Mouse (Mus musculus) liver, adult 2 months (tissue): ENCODE measurements around the gene Emc10. TPM values are rescaled to one million over a fixed set of nuclear protein-coding genes. Genes with fewer than 3 reads are reported as not detected.

Experiments used
- DNase-seq: peaks from one replicate; pipeline ENCODE4 v3.0.0-alpha.2; 2011; ENCODE audit warnings: low read depth, low spot score; ENCODE audit errors: extremely low read depth
- H3K27ac ChIP-seq: fragments of 200-500 bp; replicated peaks from 2 replicates; pipeline ENCODE4 v1.5.1; 2012; ENCODE audit warnings: low read depth, mild to moderate bottlenecking, control low read depth, inconsistent platforms, low read length; ENCODE audit not compliant: insufficient read depth
- H3K27me3 ChIP-seq: fragments of 200-500 bp; 2 replicates; pipeline ENCODE4 v1.6.1; 2012; ENCODE audit warnings: mild to moderate bottlenecking, moderate library complexity, low read length, inconsistent platforms; ENCODE audit not compliant: control insufficient read depth, insufficient read depth
- H3K36me3 ChIP-seq: fragments of 200-500 bp; 2 replicates; pipeline ENCODE4 v1.6.1; 2012; ENCODE audit warnings: low read length, inconsistent platforms; ENCODE audit not compliant: control insufficient read depth, insufficient read depth
- H3K4me1 ChIP-seq: fragments of 200-500 bp; 2 replicates; pipeline ENCODE4 v1.6.1; 2011; ENCODE audit warnings: low read length; ENCODE audit not compliant: control insufficient read depth, insufficient read depth
- H3K4me3 ChIP-seq: fragments of 200-500 bp; 2 replicates; pipeline ENCODE4 v1.5.1; 2011; ENCODE audit warnings: low read depth, mild to moderate bottlenecking, control low read depth, low read length, moderate library complexity; ENCODE audit not compliant: insufficient read depth
- H3K79me2 ChIP-seq: fragments of 200-500 bp; 2 replicates; pipeline ENCODE4 v1.6.1; 2012; ENCODE audit warnings: inconsistent platforms, mild to moderate bottlenecking, low read length, moderate library complexity; ENCODE audit not compliant: control insufficient read depth, insufficient read depth
- H3K9ac ChIP-seq: fragments of 200-500 bp; 2 replicates; pipeline ENCODE4 v1.6.1; 2012; ENCODE audit warnings: low read depth, mild to moderate bottlenecking, control low read depth, inconsistent platforms, low read length
- CTCF ChIP-seq: fragments of 200-500 bp; IDR thresholded peaks from 2 replicates; pipeline ENCODE4 v1.5.1; 2011; ENCODE audit warnings: low read depth, low read length, control low read depth
- POLR2A ChIP-seq: fragments of 200-500 bp; IDR thresholded peaks from 2 replicates; pipeline ENCODE4 v1.6.1; 2011; ENCODE audit warnings: low read length, control low read depth; ENCODE audit not compliant: insufficient read depth; ENCODE audit errors: extremely low read depth
- WGBS: fragments of 180-500 bp; shearing (Covaris S2); methylation state at CpG from one replicate; pipeline ENCODE4 v1.1.7; 2018; 5-methylcytosine and 5-hydroxymethylcytosine counted together
- polyA plus RNA-seq: library from polyadenylated mRNA; depleted of rRNA; stranded (reverse); fragments of >200 nt; gene quantifications from 2 replicates; pipeline ENCODE4 v1.2.3, GENCODE M21; 2012
- total RNA-seq: library from RNA; depleted of rRNA; stranded (reverse); fragments of >200 nt; gene quantifications from 2 replicates; pipeline ENCODE4 v1.2.3, GENCODE M21; 2014

Emc10 gene
- total and polyA plus RNA-seq, 2 experiments, result 29.7 to 287 TPM

DNA sequence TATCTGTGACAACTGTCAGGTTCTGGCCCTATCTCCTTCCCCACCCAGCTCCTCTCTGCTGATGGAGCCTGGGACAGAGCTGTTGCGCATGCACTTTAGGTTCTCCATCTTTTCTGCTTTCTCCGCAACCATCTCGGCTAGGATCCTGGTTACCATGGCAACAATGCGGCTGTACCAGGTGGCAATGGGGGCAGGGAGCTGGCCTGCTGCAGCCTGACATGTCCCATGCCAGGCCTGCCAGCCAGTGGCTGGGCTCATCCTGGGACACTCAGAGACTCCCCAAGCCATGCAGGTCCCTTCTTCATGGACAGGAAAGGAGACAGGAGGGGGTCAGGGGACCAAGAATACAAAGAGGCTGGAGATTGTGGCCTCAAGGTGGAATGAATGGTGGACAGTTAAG lies 31.8 kb downstream of the Emc10 start:
- Histone ChIP-seq H3K27me3 (peaks cover 8% of the 10 kb centered on the region), H3K9ac (no peak overlapping the region), H3K79me2 (peaks cover 13% of the 10 kb centered on the region; the same call in 1 of the 2 replicates), H3K36me3 (no peaks in the 10 kb centered on the region), H3K4me1 (peaks cover 14% of the 10 kb centered on the region), H3K27ac (no peak overlapping the region), H3K4me3 (no peak overlapping the region)
- 76% methylated on average over 4 of the region's 4 CpGs for WGBS
- TF ChIP-seq POLR2A (no peak), CTCF (no peak)
- no peak for DNase-seq

DNA sequence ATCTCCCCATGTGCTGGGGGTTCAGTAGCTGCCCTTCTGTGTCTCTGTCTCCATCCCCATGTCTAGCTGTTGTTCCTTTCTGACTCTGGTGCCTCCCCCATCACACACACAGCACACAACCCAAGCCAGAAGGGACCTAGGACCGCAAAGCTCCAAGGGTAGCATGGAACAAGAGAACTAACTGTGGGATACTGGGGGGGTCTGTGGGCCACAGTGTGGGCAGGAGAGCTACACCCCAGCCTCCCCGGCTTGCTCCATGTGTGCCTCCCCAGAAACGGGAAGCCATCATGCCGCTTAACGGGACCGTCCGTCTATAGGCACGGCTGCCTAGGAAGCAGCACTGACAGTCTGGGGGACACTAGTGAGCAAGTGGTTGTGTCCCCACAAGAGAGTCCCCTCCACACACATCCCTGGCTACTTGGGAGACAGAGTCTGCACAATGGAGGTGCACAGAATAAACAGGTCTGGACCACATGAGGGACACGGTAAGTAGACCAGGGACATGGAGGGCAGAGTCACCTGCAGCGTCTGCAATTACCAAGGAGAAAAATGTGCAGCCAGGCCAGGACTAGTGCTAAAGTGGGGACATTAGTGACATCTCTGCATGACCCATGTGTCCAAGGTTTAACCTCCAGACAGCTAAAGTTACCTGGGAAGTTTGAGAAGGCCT lies 32.6 kb downstream of the Emc10 start:
- TF ChIP-seq POLR2A, result no peak
- TF ChIP-seq CTCF, result no peak
- Histone ChIP-seq H3K9ac (no peak overlapping the region), H3K4me1 (peaks cover 13% of the 10 kb centered on the region), H3K4me3 (no peak overlapping the region), H3K27ac (no peak overlapping the region), H3K36me3 (no peaks in the 10 kb centered on the region), H3K79me2 (peaks cover 13% of the 10 kb centered on the region; the same call in 1 of the 2 replicates), H3K27me3 (peaks cover 8% of the 10 kb centered on the region)
- WGBS, result 92% methylated on average over 10 of the region's 10 CpGs
- no peak for DNase-seq

DNA sequence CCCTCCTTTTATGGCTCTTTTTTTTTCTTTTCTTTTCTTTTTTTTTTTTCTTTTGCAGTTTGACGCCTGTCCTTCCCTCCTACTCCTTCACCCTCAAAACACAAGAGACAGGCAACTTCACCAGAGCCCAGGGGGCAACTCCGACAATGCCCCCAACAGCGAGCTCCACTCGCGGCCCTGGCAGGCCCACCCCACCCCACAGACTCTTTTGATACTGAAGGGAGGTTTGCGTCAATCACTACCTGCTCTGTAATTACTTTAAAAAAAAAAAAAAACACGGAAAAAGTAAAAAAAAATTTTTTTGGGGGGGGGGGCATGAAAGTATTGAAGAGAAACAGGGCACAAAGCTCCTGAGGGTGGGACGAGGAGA lies 33.3 kb downstream of the Emc10 start:
- Histone ChIP-seq H3K79me2 (peaks cover 13% of the 10 kb centered on the region; the same call in 1 of the 2 replicates), H3K36me3 (no peaks in the 10 kb centered on the region), H3K4me3 (no peak overlapping the region), H3K9ac (no peak overlapping the region), H3K27ac (no peak overlapping the region), H3K4me1 (peaks cover 9% of the 10 kb centered on the region), H3K27me3 (peaks cover 8% of the 10 kb centered on the region)
- TF ChIP-seq CTCF (no peak), POLR2A (no peak)
- 26% methylated on average over 8 of the region's 8 CpGs for WGBS
- no peak for DNase-seq

DNA sequence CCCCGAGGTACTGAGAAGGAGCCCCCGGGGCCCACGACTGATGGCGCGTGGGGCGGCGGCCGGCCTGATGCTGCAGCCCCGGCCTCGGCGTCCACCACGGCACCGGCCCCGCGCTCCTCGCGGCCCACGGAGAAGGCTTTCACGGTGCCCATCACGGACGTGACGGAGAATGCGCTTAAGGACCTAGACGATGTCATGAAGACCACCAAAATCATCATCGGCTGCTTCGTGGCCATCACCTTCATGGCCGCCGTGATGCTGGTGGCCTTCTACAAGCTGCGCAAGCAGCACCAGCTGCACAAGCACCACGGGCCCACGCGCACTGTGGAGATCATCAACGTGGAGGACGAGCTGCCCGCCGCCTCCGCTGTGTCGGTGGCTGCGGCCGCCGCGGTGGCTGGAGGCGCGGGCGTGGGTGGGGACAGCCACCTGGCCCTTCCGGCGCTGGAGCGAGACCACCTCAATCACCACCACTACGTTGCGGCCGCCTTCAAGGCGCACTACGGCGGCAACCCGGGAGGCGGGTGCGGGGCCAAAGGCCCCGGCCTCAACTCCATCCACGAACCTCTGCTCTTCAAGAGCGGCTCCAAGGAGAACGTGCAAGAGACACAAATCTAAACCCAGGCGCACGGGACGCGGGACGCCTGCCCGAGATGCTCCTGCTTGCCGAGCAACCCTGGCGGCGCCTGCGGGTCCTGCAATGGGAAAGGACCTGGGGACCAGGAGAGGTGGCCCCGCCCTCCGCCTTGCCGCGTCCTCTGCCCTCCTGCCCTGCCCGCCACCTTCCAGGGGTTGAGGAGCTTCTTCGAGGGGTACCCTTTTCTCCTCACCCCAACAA lies 33.9 kb downstream of the Emc10 start:
- TF ChIP-seq POLR2A (no peak), CTCF (peak; percentile 33; the same call in 1 of the 2 replicates)
- Histone ChIP-seq H3K4me3 (no peak overlapping the region), H3K4me1 (peaks cover 9% of the 10 kb centered on the region), H3K79me2 (peaks cover 13% of the 10 kb centered on the region; the same call in 1 of the 2 replicates), H3K9ac (no peak overlapping the region), H3K27ac (no peak overlapping the region), H3K36me3 (no peaks in the 10 kb centered on the region), H3K27me3 (peaks cover 8% of the 10 kb centered on the region)
- no peak for DNase-seq
- WGBS, result 12% methylated on average over 77 of the region's 77 CpGs

DNA sequence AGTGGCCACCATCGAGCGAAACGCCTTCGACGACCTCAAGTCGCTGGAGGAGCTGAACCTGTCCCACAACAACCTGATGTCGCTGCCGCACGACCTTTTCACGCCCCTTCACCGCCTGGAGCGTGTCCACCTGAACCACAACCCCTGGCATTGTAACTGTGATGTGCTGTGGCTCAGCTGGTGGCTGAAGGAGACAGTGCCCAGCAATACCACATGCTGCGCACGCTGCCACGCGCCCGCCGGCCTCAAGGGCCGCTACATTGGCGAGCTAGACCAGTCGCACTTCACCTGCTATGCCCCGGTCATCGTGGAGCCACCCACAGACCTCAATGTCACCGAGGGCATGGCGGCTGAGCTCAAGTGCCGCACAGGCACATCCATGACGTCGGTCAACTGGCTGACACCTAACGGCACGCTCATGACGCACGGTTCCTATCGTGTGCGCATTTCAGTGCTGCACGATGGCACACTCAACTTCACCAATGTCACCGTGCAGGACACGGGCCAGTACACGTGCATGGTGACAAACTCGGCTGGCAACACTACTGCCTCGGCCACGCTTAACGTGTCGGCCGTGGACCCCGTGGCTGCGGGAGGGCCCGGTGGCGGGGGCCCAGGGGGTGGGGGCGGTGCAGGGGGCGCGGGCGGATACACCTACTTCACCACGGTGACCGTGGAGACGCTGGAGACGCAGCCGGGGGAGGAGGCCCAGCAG lies 34.7 kb downstream of the Emc10 start:
- Histone ChIP-seq H3K4me1 (peaks cover 3% of the 10 kb centered on the region; the same call in 1 of the 2 replicates), H3K79me2 (peaks cover 8% of the 10 kb centered on the region; the same call in 1 of the 2 replicates), H3K9ac (no peak overlapping the region), H3K27ac (no peak overlapping the region), H3K27me3 (peaks cover 8% of the 10 kb centered on the region), H3K36me3 (no peaks in the 10 kb centered on the region), H3K4me3 (no peak overlapping the region)
- DNase-seq, result no peak
- WGBS, result 41% methylated on average over 57 of the region's 57 CpGs
- TF ChIP-seq CTCF (no peak), POLR2A (no peak)
